Mouse (Mus musculus) liver, embryonic 13.5 days (tissue): ENCODE results near the gene Coq10a. TPM values are rescaled to one million over a fixed set of nuclear protein-coding genes. Genes with fewer than 3 reads are reported as not detected.
A peak's percentile ranks its signal among the peaks of the same experiment; 100 is the strongest.

Experiments used
- ATAC-seq: fragments of 200-750 bp; cut with Nextera tagmentation; 2 replicates; pipeline ENCODE4 v1.8.0; 2017; ENCODE audit warnings: low read depth, mild to moderate bottlenecking, moderate number of reproducible peaks, moderate library complexity
- DNase-seq: peaks from one replicate; pipeline ENCODE4 v3.0.0; 2022
- H3K27ac ChIP-seq: fragments of 300-500 bp; sonication (generic); 2 replicates; pipeline ENCODE4 v1.5.1; 2015; ENCODE audit warnings: moderate library complexity, mild to moderate bottlenecking, inconsistent platforms
- H3K27me3 ChIP-seq: fragments of 300-500 bp; sonication (generic); 2 replicates; pipeline ENCODE4 v1.6.1; 2015; ENCODE audit warnings: mild to moderate bottlenecking, inconsistent platforms
- H3K36me3 ChIP-seq: fragments of 300-500 bp; sonication (generic); 2 replicates; pipeline ENCODE4 v1.6.1; 2015; ENCODE audit warnings: mild to moderate bottlenecking, inconsistent platforms
- H3K4me1 ChIP-seq: fragments of 300-500 bp; sonication (generic); replicated peaks from 2 replicates; pipeline ENCODE4 v1.6.1; 2015; ENCODE audit warnings: inconsistent platforms
- H3K4me2 ChIP-seq: fragments of 300-500 bp; sonication (generic); 2 replicates; pipeline ENCODE4 v1.6.1; 2015; ENCODE audit warnings: inconsistent platforms, mild to moderate bottlenecking, moderate library complexity
- H3K4me3 ChIP-seq: fragments of 300-500 bp; sonication (generic); replicated peaks from 2 replicates; pipeline ENCODE4 v1.5.1; 2015; ENCODE audit warnings: mild to moderate bottlenecking, inconsistent platforms
- H3K9ac ChIP-seq: fragments of 300-500 bp; sonication (generic); 2 replicates; pipeline ENCODE4 v1.6.1; 2015; ENCODE audit warnings: mild to moderate bottlenecking, inconsistent platforms
- H3K9me3 ChIP-seq: fragments of 300-500 bp; sonication (generic); replicated peaks from 2 replicates; pipeline ENCODE4 v1.6.1; 2016; ENCODE audit warnings: inconsistent platforms
- whole genome bisulfite sequencing: fragments of 180-500 bp; shearing (Covaris S2); methylation state at CpG from one replicate; pipeline ENCODE4 v1.1.7; 2015; ENCODE audit not compliant: insufficient replicate concordance; 5-methylcytosine and 5-hydroxymethylcytosine counted together
- polyA plus RNA-seq: library from polyadenylated mRNA; unstranded; fragments of >200 nt; fragmentation: Nextera tagmentation; extraction: Ambion mirVana; gene quantifications from 2 replicates; pipeline ENCODE4 v1.2.1, GENCODE M21; 2015

Gene Coq10a
- polyA plus RNA-seq, result 4.6 and 4.8 TPM in 2 replicates

- peak; percentile 88 for ATAC-seq
- H3K4me2 ChIP-seq, result peak within 1 kb of the TSS; percentile 97
- H3K4me1 ChIP-seq, result peaks cover 42% of the 10 kb centered on the region
- H3K9me3 ChIP-seq, result no peaks in the 10 kb centered on the region
- peak; percentile 80 for DNase-seq
- H3K4me3 ChIP-seq, result peak within 1 kb of the TSS; percentile 81
- H3K27ac ChIP-seq, result peak within 1 kb of the TSS; percentile 95
- WGBS, result under 1% methylated on average over 85 of the region's 87 CpGs
- peak within 1 kb of the TSS; percentile 86 for H3K9ac ChIP-seq
- peaks cover 22% of the 10 kb centered on the region for H3K36me3 ChIP-seq
- H3K27me3 ChIP-seq, result no peaks in the 10 kb centered on the region
Observed at GRCm38 (mm10) chr10:128368402-128369217, at the start of gene Coq10a. Gene Coq10a (minus strand): TSS chr10:128368997.

- Histone ChIP-seq H3K9ac (no peak overlapping the region), H3K4me2 (no peak overlapping the region), H3K4me1 (peaks cover 49% of the 10 kb centered on the region), H3K9me3 (no peaks in the 10 kb centered on the region), H3K27me3 (no peaks in the 10 kb centered on the region), H3K27ac (no peak overlapping the region), H3K36me3 (peaks cover 47% of the 10 kb centered on the region), H3K4me3 (no peak overlapping the region)
- DNase-seq (no peak), ATAC-seq (no peak)
- WGBS, result 78% methylated on average over 5 of the region's 5 CpGs
Observed at GRCm38 (mm10) chr10:128414848-128415247, 46.1 kb upstream of the Coq10a start.

GRCm38 (mm10) chr10:128413076-128413475 is 44.3 kb upstream of the Coq10a start:
- 54% methylated on average over 1 of the region's 1 CpGs for WGBS
- Histone ChIP-seq H3K27ac (no peak overlapping the region), H3K4me3 (peak overlapping the region; percentile 84; the same call in 1 of the 2 replicates), H3K9ac (peak overlapping the region; percentile 88; the same call in 1 of the 2 replicates), H3K9me3 (no peaks in the 10 kb centered on the region), H3K27me3 (no peaks in the 10 kb centered on the region), H3K4me2 (peak overlapping the region; percentile 87), H3K36me3 (peaks cover 35% of the 10 kb centered on the region), H3K4me1 (peaks cover 61% of the 10 kb centered on the region)
- DNase-seq (no peak), ATAC-seq (no peak)

GRCm38 (mm10) chr10:128412558-128412957 is 43.8 kb upstream of the Coq10a start:
- Histone ChIP-seq H3K4me3 (peak overlapping the region; percentile 84), H3K27ac (peak overlapping the region; percentile 80), H3K4me1 (peaks cover 65% of the 10 kb centered on the region), H3K36me3 (peaks cover 36% of the 10 kb centered on the region), H3K9me3 (no peaks in the 10 kb centered on the region), H3K9ac (peak overlapping the region; percentile 88), H3K27me3 (no peaks in the 10 kb centered on the region), H3K4me2 (peak overlapping the region; percentile 87)
- ATAC-seq (no peak), DNase-seq (no peak)
- WGBS, result 8% methylated on average over 1 of the region's 1 CpGs

- WGBS, result under 1% methylated on average over 14 of the region's 14 CpGs
- H3K27me3 ChIP-seq, result no peaks in the 10 kb centered on the region
- peak overlapping the region; percentile 80 for H3K27ac ChIP-seq
- ATAC-seq (no peak), DNase-seq (no peak)
- H3K4me3 ChIP-seq, result peak overlapping the region; percentile 84
- H3K4me1 ChIP-seq, result peaks cover 65% of the 10 kb centered on the region
- H3K9ac ChIP-seq, result peak overlapping the region; percentile 88
- H3K36me3 ChIP-seq, result peaks cover 30% of the 10 kb centered on the region
- H3K4me2 ChIP-seq, result peak overlapping the region; percentile 87
- H3K9me3 ChIP-seq, result no peaks in the 10 kb centered on the region
Observed at GRCm38 (mm10) chr10:128412055-128412381, 43.2 kb upstream of the Coq10a start.

GRCm38 (mm10) chr10:128411211-128412054 is 42.6 kb upstream of the Coq10a start, which contains the start of the genes Nabp2 and Rnf41:
Gene Nabp2 (minus strand): TSS chr10:128411492.
Gene Rnf41 (plus strand): TSS chr10:128411657.
- peak; percentile 83 for ATAC-seq
- Histone ChIP-seq H3K27ac (peak within 1 kb of the TSS; percentile 80), H3K4me3 (peak within 1 kb of the TSS; percentile 84), H3K9me3 (no peaks in the 10 kb centered on the region), H3K36me3 (peaks cover 28% of the 10 kb centered on the region), H3K4me2 (peak within 1 kb of the TSS; percentile 87), H3K4me1 (peaks cover 65% of the 10 kb centered on the region), H3K27me3 (no peaks in the 10 kb centered on the region), H3K9ac (peak within 1 kb of the TSS; percentile 88)
- peak; percentile 94 for DNase-seq
- WGBS, result under 1% methylated on average over 50 of the region's 50 CpGs

- H3K4me1 ChIP-seq, result peaks cover 60% of the 10 kb centered on the region
- ATAC-seq, result no peak
- no peak for DNase-seq
- no peaks in the 10 kb centered on the region for H3K27me3 ChIP-seq
- H3K9ac ChIP-seq, result peak overlapping the region; percentile 88
- H3K36me3 ChIP-seq, result peaks cover 31% of the 10 kb centered on the region
- no peaks in the 10 kb centered on the region for H3K9me3 ChIP-seq
- 27% methylated on average over 4 of the region's 4 CpGs for WGBS
- peak overlapping the region; percentile 80 for H3K27ac ChIP-seq
- H3K4me3 ChIP-seq, result peak overlapping the region; percentile 84
- H3K4me2 ChIP-seq, result peak overlapping the region; percentile 87
Observed at GRCm38 (mm10) chr10:128410560-128410845, 41.7 kb upstream of the Coq10a start.

- Histone ChIP-seq H3K36me3 (peaks cover 26% of the 10 kb centered on the region), H3K27ac (peak overlapping the region; percentile 81), H3K4me1 (peaks cover 57% of the 10 kb centered on the region), H3K4me3 (peak overlapping the region; percentile 84), H3K9ac (peak overlapping the region; percentile 88), H3K4me2 (peak overlapping the region; percentile 87), H3K9me3 (no peaks in the 10 kb centered on the region), H3K27me3 (no peaks in the 10 kb centered on the region)
- ATAC-seq, result peak; percentile 86
- WGBS, result 4% methylated on average over 36 of the region's 36 CpGs
- peak; percentile 98 for DNase-seq
Observed at GRCm38 (mm10) chr10:128409692-128410559, 41.1 kb upstream of the Coq10a start.

GRCm38 (mm10) chr10:128408591-128409535 is 40.1 kb upstream of the Coq10a start:
- WGBS, result 15% methylated on average over 35 of the region's 35 CpGs
- H3K4me2 ChIP-seq, result peak overlapping the region; percentile 87
- peak overlapping the region; percentile 81 for H3K27ac ChIP-seq
- no peak for DNase-seq
- H3K27me3 ChIP-seq, result no peaks in the 10 kb centered on the region
- H3K9ac ChIP-seq, result peak overlapping the region; percentile 85
- H3K4me1 ChIP-seq, result peaks cover 47% of the 10 kb centered on the region
- H3K36me3 ChIP-seq, result peaks cover 22% of the 10 kb centered on the region
- peak overlapping the region; percentile 84 for H3K4me3 ChIP-seq
- ATAC-seq, result no peak
- no peaks in the 10 kb centered on the region for H3K9me3 ChIP-seq

- ATAC-seq, result no peak
- no peaks in the 10 kb centered on the region for H3K27me3 ChIP-seq
- no peak overlapping the region for H3K4me2 ChIP-seq
- no peak overlapping the region for H3K9ac ChIP-seq
- no peak overlapping the region; the same call in 1 of the 2 replicates for H3K27ac ChIP-seq
- no peak overlapping the region for H3K4me3 ChIP-seq
- peaks cover 15% of the 10 kb centered on the region for H3K4me1 ChIP-seq
- no peaks in the 10 kb centered on the region for H3K9me3 ChIP-seq
- 79% methylated on average over 7 of the region's 7 CpGs for WGBS
- H3K36me3 ChIP-seq, result peaks cover 28% of the 10 kb centered on the region
- DNase-seq, result no peak
Observed at GRCm38 (mm10) chr10:128403931-128404330, 35.1 kb upstream of the Coq10a start.
